Mouse (Mus musculus): ENCODE data around the gene Nek7. TPM values are rescaled to one million over a fixed set of nuclear protein-coding genes. Genes with fewer than 3 reads are reported as not detected.

Nek7 gene
- polyA plus RNA-seq, 1 experiment from 2014 or later = 35.5 TPM

DNA sequence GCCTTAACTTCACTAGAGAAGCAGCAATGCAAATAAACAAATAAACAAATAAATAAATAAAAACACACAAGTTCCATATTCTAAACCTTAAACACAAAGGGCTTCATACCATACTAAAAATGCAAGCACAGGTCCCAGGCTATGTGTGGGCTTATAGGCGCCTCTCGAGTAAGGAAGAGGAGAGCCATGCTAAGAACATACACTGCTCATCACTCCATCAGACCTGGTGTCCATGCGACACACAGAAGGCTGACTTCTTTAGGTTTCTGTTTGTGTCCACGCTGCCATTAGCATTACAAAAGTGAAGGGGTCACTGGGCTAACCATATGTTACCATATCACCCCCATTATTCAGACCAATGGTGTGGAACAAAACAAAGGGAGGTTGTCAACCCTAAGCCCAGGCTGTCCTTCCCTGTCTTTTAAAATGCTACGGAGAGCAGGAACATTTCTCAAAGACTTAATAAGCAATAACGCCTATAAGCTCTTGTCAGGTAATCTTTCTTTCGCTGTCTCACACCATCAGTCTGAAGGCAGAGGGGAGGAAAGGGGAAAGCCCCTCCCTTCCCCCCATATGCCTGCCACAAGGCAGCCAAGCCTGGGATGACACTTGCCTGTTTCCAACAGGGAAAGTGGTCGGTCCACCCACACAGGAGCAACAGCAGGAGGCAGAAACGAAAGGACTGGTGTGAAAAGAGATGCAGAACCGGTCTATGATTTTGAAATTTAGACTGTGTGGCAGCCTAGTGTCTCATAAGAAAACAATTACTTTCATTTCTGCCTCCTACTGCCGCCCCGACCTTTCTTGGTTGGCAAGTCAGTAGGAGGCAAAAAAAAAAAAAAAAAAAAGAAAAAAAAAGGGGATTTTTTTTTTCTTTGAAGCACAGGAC, 60.5 kb downstream of the Nek7 start:
- no peak overlapping the region for H3K4me3 ChIP-seq
- WGBS = 61% methylated on average over 12 of the region's 12 CpGs
- DNase-seq (ENCODE audit: low spot score) = no peak
- H3K27me3 ChIP-seq (ENCODE audit: insufficient read depth, poor library complexity, severe bottlenecking) = no peaks in the 10 kb centered on the region
- 0 out of 2 replicates have a peak, but pooled peaks cover 6% of the 10 kb centered on the region for H3K36me3 ChIP-seq
- no peaks in the 10 kb centered on the region for H3K4me1 ChIP-seq
- no peaks in the 10 kb centered on the region for H3K9me3 ChIP-seq
- H3K27ac ChIP-seq = no peak overlapping the region

DNA sequence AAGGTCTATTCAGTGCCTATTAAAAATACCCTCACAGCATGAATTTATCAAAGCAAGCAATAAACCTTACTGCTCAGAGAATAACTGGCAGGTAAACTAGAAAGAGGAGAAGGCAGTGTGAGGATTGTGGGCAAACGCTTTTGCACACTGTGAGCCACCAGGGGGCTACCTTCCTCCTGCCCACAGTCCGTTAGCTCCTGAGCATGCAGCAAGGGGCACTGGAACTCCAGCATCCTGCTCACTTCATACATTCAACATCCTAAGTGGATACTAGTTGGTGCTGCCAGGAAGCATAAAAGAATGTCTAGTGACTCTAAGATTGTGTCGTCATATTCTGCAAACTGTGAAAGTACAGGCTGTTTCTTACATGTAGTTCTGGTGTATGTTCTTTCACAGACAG, 61.6 kb downstream of the Nek7 start:
- Histone ChIP-seq H3K27ac (no peak overlapping the region), H3K4me3 (no peak overlapping the region), H3K36me3 (0 out of 2 replicates have a peak, but pooled peaks cover 6% of the 10 kb centered on the region), H3K4me1 (no peaks in the 10 kb centered on the region), H3K9me3 (no peaks in the 10 kb centered on the region), H3K27me3 (ENCODE audit: insufficient read depth, poor library complexity, severe bottlenecking) (no peaks in the 10 kb centered on the region)
- no peak for DNase-seq (ENCODE audit: low spot score)
- 77% methylated on average over 3 of the region's 3 CpGs for WGBS

DNA sequence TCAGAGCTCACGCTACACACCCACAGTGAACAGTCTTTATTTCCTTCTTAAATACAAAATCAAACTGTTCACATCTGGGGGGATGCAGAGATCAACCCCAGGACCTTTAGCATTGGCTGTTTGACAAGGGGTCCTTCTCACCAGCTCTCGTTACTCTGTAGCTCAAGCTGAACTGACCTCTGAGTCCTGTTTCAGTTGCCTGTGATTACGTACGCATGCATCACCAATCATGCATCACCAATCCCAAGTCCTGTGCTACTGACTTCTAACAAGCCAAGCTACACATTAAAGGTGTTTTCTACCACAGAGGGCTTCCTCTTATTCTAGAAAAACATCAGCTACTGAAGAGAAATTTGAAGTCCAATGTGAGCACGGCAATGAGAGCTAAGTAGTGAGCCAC, 65.0 kb downstream of the Nek7 start:
- Histone ChIP-seq H3K27ac (no peak overlapping the region), H3K9me3 (no peaks in the 10 kb centered on the region), H3K27me3 (ENCODE audit: insufficient read depth, poor library complexity, severe bottlenecking) (no peaks in the 10 kb centered on the region), H3K4me3 (no peak overlapping the region), H3K4me1 (peaks cover 9% of the 10 kb centered on the region), H3K36me3 (0 out of 2 replicates have a peak, but pooled peaks cover 3% of the 10 kb centered on the region)
- no peak for DNase-seq (ENCODE audit: low spot score)
- 90% methylated on average over 5 of the region's 5 CpGs for WGBS

DNA sequence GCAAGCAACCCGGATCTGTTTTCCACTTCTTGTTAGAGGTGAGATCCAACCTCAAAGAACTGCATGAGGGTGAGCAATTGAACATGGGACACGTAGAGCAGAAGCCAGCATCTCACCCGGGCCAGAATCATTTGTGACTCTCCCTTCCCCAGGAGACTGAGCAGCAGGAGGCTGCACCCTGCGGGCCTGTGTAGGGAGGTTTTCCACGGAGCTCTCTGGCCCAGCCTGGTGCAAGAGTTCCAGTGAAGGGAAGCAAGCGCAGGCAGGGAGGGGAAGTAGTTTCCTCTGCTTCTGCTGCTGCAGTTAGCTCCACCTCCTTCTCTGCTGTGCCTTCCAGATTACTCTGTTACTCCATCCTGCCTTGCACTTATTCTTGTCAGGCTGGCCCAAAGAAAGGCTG, 69.8 kb downstream of the Nek7 start:
- H3K4me1 ChIP-seq = peaks cover 9% of the 10 kb centered on the region
- H3K4me3 ChIP-seq = no peak overlapping the region
- no peaks in the 10 kb centered on the region for H3K9me3 ChIP-seq
- H3K27me3 ChIP-seq (ENCODE audit: insufficient read depth, poor library complexity, severe bottlenecking) = no peaks in the 10 kb centered on the region
- 0 out of 2 replicates have a peak, but pooled peaks cover 3% of the 10 kb centered on the region for H3K36me3 ChIP-seq
- no peak for DNase-seq (ENCODE audit: low spot score)
- H3K27ac ChIP-seq = no peak overlapping the region
- WGBS = 28% methylated on average over 6 of the region's 6 CpGs

DNA sequence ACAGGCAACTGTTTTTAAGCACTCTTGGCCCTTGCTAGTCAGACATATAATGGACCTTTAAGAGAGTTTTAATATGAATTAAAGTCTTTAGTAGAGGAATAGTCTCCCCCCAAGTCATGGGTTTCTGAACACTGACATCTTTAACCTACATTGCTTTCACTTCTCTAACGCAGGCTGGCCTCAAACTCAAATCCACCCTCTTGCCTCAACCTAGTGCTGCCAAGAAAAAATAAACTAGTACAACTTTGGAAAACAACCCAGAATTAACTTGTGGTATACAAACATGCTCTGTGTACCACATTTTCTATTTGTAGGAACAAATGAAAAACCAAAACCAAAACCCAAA, 77.8 kb downstream of the Nek7 start:
- DNase-seq (ENCODE audit: low spot score) = no peak
- H3K4me3 ChIP-seq = no peak overlapping the region
- peaks cover 5% of the 10 kb centered on the region; the same call in 1 of the 2 replicates for H3K4me1 ChIP-seq
- no peaks in the 10 kb centered on the region for H3K9me3 ChIP-seq
- H3K27me3 ChIP-seq (ENCODE audit: insufficient read depth, poor library complexity, severe bottlenecking) = no peaks in the 10 kb centered on the region
- 97% methylated on average over 1 of the region's 1 CpGs for WGBS
- H3K27ac ChIP-seq = no peak overlapping the region
- H3K36me3 ChIP-seq = no peaks in the 10 kb centered on the region

DNA sequence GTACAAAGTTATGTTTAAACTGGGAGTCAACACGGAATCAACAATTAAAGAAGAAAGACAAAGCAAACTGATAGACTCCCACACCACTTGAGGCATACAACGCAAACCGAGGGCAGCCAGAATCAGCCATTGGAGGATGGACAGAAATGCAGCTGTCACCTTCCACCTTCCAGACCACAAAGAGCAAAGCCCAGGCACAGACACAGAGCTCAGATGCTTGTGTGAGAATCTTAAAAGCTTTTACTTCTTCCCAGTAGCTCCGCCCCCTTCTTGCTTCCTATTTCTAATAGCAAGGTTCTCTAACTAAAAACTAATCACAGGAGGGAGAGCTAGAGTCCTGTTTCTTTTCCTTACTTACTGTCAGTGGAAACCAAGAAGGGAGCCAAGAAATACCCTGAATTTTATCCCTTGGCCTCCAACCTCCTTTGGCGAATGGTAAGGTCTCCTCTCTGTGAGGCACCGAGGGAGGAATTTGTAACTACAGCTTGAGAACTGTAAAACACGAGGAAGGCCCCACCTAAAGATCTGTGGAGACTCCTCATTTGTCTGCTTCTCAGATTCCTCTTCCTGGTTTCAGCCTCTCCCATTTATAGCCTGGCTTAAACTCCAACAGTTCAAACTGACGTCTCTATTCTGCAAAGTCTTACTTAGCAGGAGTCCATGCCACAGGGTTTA, 78.3 kb downstream of the Nek7 start:
- Histone ChIP-seq H3K9me3 (no peaks in the 10 kb centered on the region), H3K36me3 (no peaks in the 10 kb centered on the region), H3K4me3 (no peak overlapping the region), H3K27ac (no peak overlapping the region), H3K4me1 (peaks cover 5% of the 10 kb centered on the region; the same call in 1 of the 2 replicates), H3K27me3 (ENCODE audit: insufficient read depth, poor library complexity, severe bottlenecking) (no peaks in the 10 kb centered on the region)
- DNase-seq (ENCODE audit: low spot score) = no peak
- WGBS = 67% methylated on average over 8 of the region's 8 CpGs

DNA sequence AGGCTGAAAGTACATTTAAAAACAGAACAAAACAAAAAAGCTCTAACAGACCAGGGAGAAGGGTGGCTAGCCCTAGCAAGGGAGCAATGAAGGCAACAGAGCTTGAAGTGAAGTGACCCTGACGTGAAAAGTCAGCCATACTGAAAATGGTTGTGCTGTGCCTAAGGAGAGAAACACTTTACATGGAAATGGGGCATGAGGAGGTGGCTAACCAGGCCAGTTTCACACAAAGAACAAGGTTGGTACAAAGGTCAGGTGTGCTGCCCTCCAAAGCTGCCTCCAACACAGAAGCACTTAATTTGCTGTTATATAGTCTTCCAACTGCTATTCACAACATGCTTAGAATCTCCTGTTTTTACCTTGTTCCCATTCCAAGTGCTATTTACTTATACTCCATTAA, 80.2 kb downstream of the Nek7 start:
- no peaks in the 10 kb centered on the region for H3K36me3 ChIP-seq
- no peaks in the 10 kb centered on the region for H3K9me3 ChIP-seq
- H3K27me3 ChIP-seq (ENCODE audit: insufficient read depth, poor library complexity, severe bottlenecking) = no peaks in the 10 kb centered on the region
- no peak overlapping the region for H3K4me3 ChIP-seq
- WGBS = 85% methylated on average over 1 of the region's 1 CpGs
- no peak overlapping the region for H3K27ac ChIP-seq
- peaks cover 13% of the 10 kb centered on the region; the same call in 1 of the 2 replicates for H3K4me1 ChIP-seq
- no peak for DNase-seq (ENCODE audit: low spot score)

DNA sequence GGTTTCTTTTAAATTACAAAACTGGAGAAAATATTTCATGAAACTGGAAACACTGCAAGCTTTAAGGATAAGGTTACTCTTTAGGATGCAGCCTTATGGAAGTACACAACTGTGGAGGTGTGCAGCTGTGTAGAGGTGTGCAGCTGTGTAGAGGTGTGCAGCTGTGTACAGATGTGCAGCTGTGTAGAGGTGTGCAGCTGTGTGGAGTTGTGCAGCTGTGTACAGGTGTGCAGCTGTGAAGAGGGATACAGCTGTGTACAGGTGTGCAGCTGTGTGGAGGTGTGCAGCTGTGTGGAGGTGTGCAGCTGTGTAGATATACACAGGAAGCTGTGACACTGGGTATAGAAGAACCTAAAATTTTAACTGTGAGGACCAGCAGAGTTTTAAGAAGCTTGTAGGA, 81.7 kb downstream of the Nek7 start:
- H3K9me3 ChIP-seq = no peaks in the 10 kb centered on the region
- H3K4me3 ChIP-seq = no peak overlapping the region
- no peak for DNase-seq (ENCODE audit: low spot score)
- H3K36me3 ChIP-seq = no peaks in the 10 kb centered on the region
- H3K27ac ChIP-seq = no peak overlapping the region
- H3K27me3 ChIP-seq (ENCODE audit: insufficient read depth, poor library complexity, severe bottlenecking) = no peaks in the 10 kb centered on the region
- peaks cover 13% of the 10 kb centered on the region; the same call in 1 of the 2 replicates for H3K4me1 ChIP-seq

DNA sequence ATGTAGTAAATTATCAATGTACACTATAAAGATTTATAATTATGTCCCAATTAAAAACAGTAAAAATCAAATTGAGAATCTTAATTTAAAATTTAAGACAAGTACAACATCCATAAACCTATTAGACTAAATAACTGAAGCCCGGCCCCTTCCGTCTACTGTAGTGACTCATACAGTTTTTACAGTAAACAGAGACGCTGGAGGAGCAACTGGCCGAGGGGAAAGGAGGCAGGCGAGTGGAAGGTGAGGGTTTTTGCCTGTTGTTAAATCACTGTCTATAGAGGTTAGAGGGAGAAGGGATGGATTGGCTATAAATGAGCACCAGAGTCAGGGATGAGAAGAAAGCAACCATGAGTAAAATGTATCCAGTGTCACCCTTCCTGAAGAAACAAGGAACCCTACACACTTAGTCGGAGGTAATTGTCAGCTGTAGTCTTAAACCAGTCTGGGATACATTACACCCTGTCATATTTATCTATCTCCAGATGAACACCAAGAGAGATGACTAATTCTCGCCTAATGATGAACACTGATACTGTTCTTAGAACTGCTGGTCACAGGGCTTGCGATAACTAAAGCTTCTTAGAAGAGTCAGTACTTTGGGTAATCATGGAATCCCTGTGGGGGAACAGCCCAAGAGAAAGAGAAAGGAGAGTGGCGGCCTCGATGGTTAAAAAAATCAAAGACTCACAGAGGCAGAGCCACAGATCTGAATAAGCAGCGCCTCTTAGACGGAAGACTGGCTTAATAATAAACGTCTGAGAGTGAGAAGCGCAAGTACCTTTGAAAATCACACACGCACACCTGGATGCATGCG, 84.0 kb downstream of the Nek7 start:
- H3K27ac ChIP-seq = no peak overlapping the region
- WGBS = 69% methylated on average over 16 of the region's 16 CpGs
- no peak overlapping the region for H3K4me3 ChIP-seq
- no peaks in the 10 kb centered on the region for H3K9me3 ChIP-seq
- no peaks in the 10 kb centered on the region for H3K27me3 ChIP-seq (ENCODE audit: insufficient read depth, poor library complexity, severe bottlenecking)
- H3K36me3 ChIP-seq = peaks cover 10% of the 10 kb centered on the region; the same call in 1 of the 2 replicates
- no peak for DNase-seq (ENCODE audit: low spot score)
- H3K4me1 ChIP-seq = peaks cover 8% of the 10 kb centered on the region; the same call in 1 of the 2 replicates

DNA sequence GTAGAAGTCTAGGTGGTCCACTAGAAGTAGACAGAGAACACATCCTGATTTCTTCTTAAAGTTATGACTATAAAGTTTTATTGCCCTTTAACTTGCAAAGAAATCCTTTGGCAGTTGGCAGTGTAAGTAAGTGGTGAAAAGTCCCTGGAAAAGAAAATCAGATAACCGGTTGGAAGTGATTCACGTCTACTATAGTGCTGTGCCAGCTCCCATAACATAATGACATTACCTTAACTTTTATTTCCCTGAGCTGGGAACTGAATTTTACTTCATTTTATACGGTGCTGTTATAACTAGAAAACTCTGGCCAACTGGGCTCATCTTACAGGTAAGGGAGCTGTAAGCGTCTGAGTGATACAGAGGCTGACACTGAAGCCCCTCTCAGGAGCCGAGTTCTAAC, 89.3 kb downstream of the Nek7 start:
- DNase-seq (ENCODE audit: low spot score) = no peak
- Histone ChIP-seq H3K27ac (no peak overlapping the region), H3K27me3 (ENCODE audit: insufficient read depth, poor library complexity, severe bottlenecking) (no peaks in the 10 kb centered on the region), H3K4me1 (no peaks in the 10 kb centered on the region; the same call in 1 of the 2 replicates), H3K9me3 (no peaks in the 10 kb centered on the region), H3K4me3 (no peak overlapping the region), H3K36me3 (peaks cover 10% of the 10 kb centered on the region; the same call in 1 of the 2 replicates)
- WGBS = 86% methylated on average over 5 of the region's 5 CpGs

DNA sequence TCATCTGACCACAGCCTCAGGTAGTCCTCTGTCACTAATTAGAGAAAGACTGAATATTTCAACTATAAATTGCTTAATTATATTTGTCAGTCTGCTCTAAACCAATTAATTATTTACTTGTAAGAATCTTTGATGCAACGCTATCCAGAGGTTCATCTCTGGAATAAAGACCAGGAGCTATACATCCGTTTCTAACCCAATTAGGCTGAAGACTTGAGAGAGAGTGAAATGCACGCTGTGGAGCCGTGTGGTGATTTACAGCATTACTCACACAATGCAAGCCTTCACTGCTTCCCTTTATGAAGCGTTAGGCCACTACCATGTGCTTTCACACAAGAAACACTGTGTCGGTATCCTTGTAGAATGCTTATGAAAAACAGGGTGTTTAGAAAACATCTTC, 96.0 kb downstream of the Nek7 start:
- Histone ChIP-seq H3K4me3 (no peak overlapping the region), H3K4me1 (no peaks in the 10 kb centered on the region), H3K27ac (no peak overlapping the region), H3K36me3 (0 out of 2 replicates have a peak, but pooled peaks cover 3% of the 10 kb centered on the region), H3K27me3 (ENCODE audit: insufficient read depth, poor library complexity, severe bottlenecking) (no peaks in the 10 kb centered on the region), H3K9me3 (no peaks in the 10 kb centered on the region)
- 87% methylated on average over 6 of the region's 6 CpGs for WGBS
- DNase-seq (ENCODE audit: low spot score) = no peak

DNA sequence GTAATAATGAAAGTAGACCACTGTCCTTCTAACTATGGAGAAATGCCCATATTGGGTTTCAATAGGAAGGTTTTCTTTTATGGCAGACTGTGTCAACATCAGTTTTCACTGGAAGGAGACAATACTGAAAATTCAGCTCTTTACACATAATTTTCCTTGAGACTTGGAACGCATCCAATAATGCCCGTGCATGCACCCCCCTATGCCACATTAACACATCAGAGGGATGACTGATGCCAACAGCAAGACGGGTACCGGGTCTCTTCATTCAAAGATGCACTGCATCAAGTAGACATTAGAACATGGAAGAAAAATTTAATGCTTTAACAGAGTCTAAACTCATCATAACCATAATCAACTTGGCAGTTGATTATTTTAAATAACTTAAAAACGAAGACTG, 101.7 kb downstream of the Nek7 start:
- Histone ChIP-seq H3K27me3 (ENCODE audit: insufficient read depth, poor library complexity, severe bottlenecking) (no peaks in the 10 kb centered on the region), H3K4me3 (no peak overlapping the region), H3K36me3 (peaks cover 5% of the 10 kb centered on the region; the same call in 1 of the 2 replicates), H3K4me1 (peaks cover 8% of the 10 kb centered on the region; the same call in 1 of the 2 replicates), H3K27ac (no peak overlapping the region), H3K9me3 (no peaks in the 10 kb centered on the region)
- no peak for DNase-seq (ENCODE audit: low spot score)
- 88% methylated on average over 5 of the region's 5 CpGs for WGBS

Data from heart, embryonic 10.5 days (tissue).